9 mouse cellular contexts compared by ENCODE assay signal in genomic region chr4:33587666-33588065, GRCm38 (mm10).
A peak's percentile ranks its signal among the peaks of the same experiment; 100 is the strongest.
DNase-seq lines count a peak whose midpoint lies in the region; ATAC-seq and TF ChIP-seq lines count a peak whose summit lies in the region.
"Had no signal": no experiment of that assay in that cellular context is flagged by ENCODE, and none has a peak within 500 bp of the region (broad histone marks: within the 10 kb centered on the region; RNA-seq: fewer than 3 reads in every experiment).

No protein-coding gene starts in this region.

- H3K4me1 ChIP-seq in limb, embryonic 13.5 days, result peaks cover 30% of the 10 kb centered on the region
- H3K4me1 ChIP-seq in limb, embryonic 10.5 days, result peaks cover 27% of the 10 kb centered on the region
- H3K4me1 ChIP-seq in forebrain, postnatal 0 days (ENCODE audit: insufficient read depth), result peaks cover 13% of the 10 kb centered on the region
- peaks cover 8% of the 10 kb centered on the region; the same call in 1 of the 2 replicates for H3K4me1 ChIP-seq in hindbrain, embryonic 11.5 days (replicated peaks; ENCODE audit: control insufficient read depth, insufficient read depth, low read length)

- no peak for TF ChIP-seq CTCF in forebrain, postnatal 0 days (IDR thresholded peaks at IDR 0.05; ENCODE audit: low read depth)

- H3K4me3 ChIP-seq in limb, embryonic 13.5 days, result no peak overlapping the region
- no peak overlapping the region for H3K4me3 ChIP-seq in limb, embryonic 10.5 days
- H3K4me3 ChIP-seq in forebrain, postnatal 0 days (ENCODE audit: low read depth, low read length), result no peak overlapping the region
- no peak overlapping the region for H3K4me3 ChIP-seq in hindbrain, embryonic 11.5 days (ENCODE audit: low read depth, low read length)

- DNase-seq in limb, embryonic 10.5 days (ENCODE audit: low spot score), result no peak
- peak; percentile 6 for DNase-seq in R1 (ENCODE audit: low read depth, low spot score)
- no peak for DNase-seq in forebrain, postnatal 0 days
- no peak for DNase-seq in hindbrain, embryonic 11.5 days (ENCODE audit: low spot score)
- no peak for DNase-seq in spleen, adult 18-20 months
- no peak for DNase-seq in kidney, postnatal 14 days
- no peak for DNase-seq in right cerebral cortex, postnatal 14 days

- ATAC-seq in limb, embryonic 13.5 days (ENCODE audit: low FRiP score, low read depth), result no peak; the same call in 1 of the 2 replicates
- ATAC-seq in forebrain, postnatal 0 days, result no peak
- 0 out of 2 replicates have a peak, but pooled peaks have one; percentile 8 for ATAC-seq in hindbrain, embryonic 11.5 days (ENCODE audit: low FRiP score)

- H3K9ac ChIP-seq in limb, embryonic 13.5 days, result no peak overlapping the region
- H3K9ac ChIP-seq in forebrain, postnatal 0 days, result no peak overlapping the region
- H3K9ac ChIP-seq in hindbrain, embryonic 11.5 days (ENCODE audit: low read depth, low read length), result no peak overlapping the region

- WGBS in limb, embryonic 13.5 days, result 80% methylated on average over 11 of the region's 11 CpGs
- 77% methylated on average over 11 of the region's 11 CpGs for WGBS in limb, embryonic 10.5 days
- WGBS in forebrain, postnatal 0 days, result 71% methylated on average over 11 of the region's 11 CpGs
- WGBS in hindbrain, embryonic 11.5 days, result 67% methylated on average over 11 of the region's 11 CpGs

- H3K9me3 ChIP-seq in limb, embryonic 13.5 days, result no peaks in the 10 kb centered on the region; the same call in 1 of the 2 replicates
- H3K9me3 ChIP-seq in limb, embryonic 10.5 days (replicated peaks), result no peaks in the 10 kb centered on the region
- H3K9me3 ChIP-seq in forebrain, postnatal 0 days (ENCODE audit: low read length), result 0 out of 2 replicates have a peak, but pooled peaks cover 8% of the 10 kb centered on the region
- peaks cover 3% of the 10 kb centered on the region; the same call in 1 of the 2 replicates for H3K9me3 ChIP-seq in hindbrain, embryonic 11.5 days (ENCODE audit: control insufficient read depth, low read length)

- H3K36me3 ChIP-seq in limb, embryonic 13.5 days, result no peaks in the 10 kb centered on the region
- no peaks in the 10 kb centered on the region for H3K36me3 ChIP-seq in limb, embryonic 10.5 days
- H3K36me3 ChIP-seq in forebrain, postnatal 0 days (ENCODE audit: insufficient read depth), result no peaks in the 10 kb centered on the region
- H3K36me3 ChIP-seq in hindbrain, embryonic 11.5 days (ENCODE audit: control insufficient read depth, insufficient read depth, low read length), result no peaks in the 10 kb centered on the region
- H3K36me3 ChIP-seq: limb, embryonic 12.5 days had no signal

- no peaks in the 10 kb centered on the region for H3K27me3 ChIP-seq in limb, embryonic 13.5 days
- H3K27me3 ChIP-seq in limb, embryonic 10.5 days (ENCODE audit: low read depth, poor library complexity, severe bottlenecking), result peaks cover 5% of the 10 kb centered on the region
- H3K27me3 ChIP-seq in forebrain, postnatal 0 days (ENCODE audit: insufficient read depth, low read length), result no peaks in the 10 kb centered on the region
- no peaks in the 10 kb centered on the region for H3K27me3 ChIP-seq in hindbrain, embryonic 11.5 days (ENCODE audit: control insufficient read depth, insufficient read depth, low read length)
- H3K27me3 ChIP-seq: limb, embryonic 12.5 days had no signal

- H3K4me2 ChIP-seq in limb, embryonic 13.5 days (replicated peaks), result peak overlapping the region; percentile 60; the same call in 1 of the 2 replicates
- 0 out of 2 replicates have a peak overlapping the region, but pooled peaks have one; percentile 38 for H3K4me2 ChIP-seq in forebrain, postnatal 0 days (ENCODE audit: low read depth)
- H3K4me2 ChIP-seq in hindbrain, embryonic 11.5 days (replicated peaks; ENCODE audit: low read depth, low read length), result no peak overlapping the region

- H3K27ac ChIP-seq in limb, embryonic 13.5 days, result no peak overlapping the region
- H3K27ac ChIP-seq in limb, embryonic 10.5 days, result no peak overlapping the region
- no peak overlapping the region for H3K27ac ChIP-seq in forebrain, postnatal 0 days (ENCODE audit: low read depth, low read length)
- no peak overlapping the region for H3K27ac ChIP-seq in hindbrain, embryonic 11.5 days (ENCODE audit: low read depth, low read length)
- H3K27ac ChIP-seq: limb, embryonic 12.5 days had no signal
